Mouse (Mus musculus) forebrain, postnatal 0 days (tissue): ENCODE measurements around the gene Cyp27a1. TPM values are rescaled to one million over a fixed set of nuclear protein-coding genes. Genes with fewer than 3 reads are reported as not detected.

Source experiments
- ATAC-seq: fragments of 200-750 bp; cut with Nextera tagmentation; 2 replicates; pipeline ENCODE4 v1.8.0; 2017; ENCODE audit warnings: mild to moderate bottlenecking, moderate library complexity
- DNase-seq: peaks from one replicate; pipeline ENCODE4 v3.0.0-alpha.2; 2015
- H3K27ac ChIP-seq: fragments of 300-500 bp; sonication (generic); 2 replicates; pipeline ENCODE4 v1.5.1; 2014; ENCODE audit warnings: low read depth, mild to moderate bottlenecking, antibody characterized with exemption, low read length, moderate library complexity, mixed read lengths
- H3K27me3 ChIP-seq: fragments of 300-500 bp; sonication (generic); 2 replicates; pipeline ENCODE4 v1.6.1; 2014; ENCODE audit warnings: mild to moderate bottlenecking, low read length, mixed read lengths; ENCODE audit not compliant: insufficient read depth
- H3K36me3 ChIP-seq: fragments of 300-500 bp; sonication (generic); 2 replicates; pipeline ENCODE4 v1.6.1; 2014; ENCODE audit warnings: mild to moderate bottlenecking, moderate library complexity; ENCODE audit not compliant: insufficient read depth
- H3K4me1 ChIP-seq: fragments of 300-500 bp; sonication (generic); 2 replicates; pipeline ENCODE4 v1.6.1; 2014; ENCODE audit warnings: antibody characterized with exemption; ENCODE audit not compliant: insufficient read depth
- H3K4me2 ChIP-seq: fragments of 300-500 bp; sonication (generic); 2 replicates; pipeline ENCODE4 v1.6.1; 2014; ENCODE audit warnings: low read depth, mild to moderate bottlenecking, moderate library complexity
- H3K4me3 ChIP-seq: fragments of 300-500 bp; sonication (generic); 2 replicates; pipeline ENCODE4 v1.5.1; 2014; ENCODE audit warnings: low read depth, low read length, mixed read lengths
- H3K9ac ChIP-seq: fragments of 300-500 bp; sonication (generic); 2 replicates; pipeline ENCODE4 v1.6.1; 2014; ENCODE audit warnings: mild to moderate bottlenecking
- H3K9me3 ChIP-seq: fragments of 300-500 bp; sonication (generic); 2 replicates; pipeline ENCODE4 v1.6.1; 2016; ENCODE audit warnings: low read length
- CTCF ChIP-seq: sonication (generic); IDR thresholded peaks from 2 replicates; pipeline ENCODE4 v1.5.1; 2016; ENCODE audit warnings: antibody characterized with exemption, control low read depth, low read depth
- WGBS: fragments of 180-500 bp; shearing (Covaris S2); extraction: QIAGEN DNeasy Blood & Tissue Kit; methylation state at CpG from one replicate; pipeline ENCODE4 v1.1.7; 2014; 5-methylcytosine and 5-hydroxymethylcytosine counted together
- polyA plus RNA-seq: library from polyadenylated mRNA; unstranded; fragments of >200 nt; fragmentation: Nextera tagmentation; extraction: Ambion mirVana; gene quantifications from 2 replicates; pipeline ENCODE4 v1.2.1, GENCODE M21; 2015
- total RNA-seq: library from RNA; depleted of rRNA; stranded (reverse); fragments of >200 nt; gene quantifications from 2 replicates; pipeline ENCODE4 v1.2.3, GENCODE M21; 2014

Cyp27a1 gene
- total and polyA plus RNA-seq, 2 experiments from 2014 or later: 1.6 TPM

GRCm38 (mm10) chr1:74728446-74728845 lies 15.1 kb downstream of the Cyp27a1 start:
- no peak overlapping the region for H3K4me2 ChIP-seq
- 83% methylated on average over 8 of the region's 8 CpGs for WGBS
- H3K9me3 ChIP-seq: no peaks in the 10 kb centered on the region
- H3K27me3 ChIP-seq: no peaks in the 10 kb centered on the region
- no peak for TF ChIP-seq CTCF
- H3K36me3 ChIP-seq: no peaks in the 10 kb centered on the region
- H3K27ac ChIP-seq: no peak overlapping the region
- H3K9ac ChIP-seq: no peak overlapping the region
- no peak overlapping the region for H3K4me3 ChIP-seq
- DNase-seq (no peak), ATAC-seq (no peak)
- no peaks in the 10 kb centered on the region for H3K4me1 ChIP-seq

- ATAC-seq: no peak
Measured at GRCm38 (mm10) chr1:74736977-74737376, 23.6 kb downstream of the Cyp27a1 start.

GRCm38 (mm10) chr1:74737500-74737899 lies 24.1 kb downstream of the Cyp27a1 start:
- no peaks in the 10 kb centered on the region for H3K36me3 ChIP-seq
- no peak overlapping the region for H3K27ac ChIP-seq
- H3K9me3 ChIP-seq: no peaks in the 10 kb centered on the region
- no peak for DNase-seq
- no peak overlapping the region for H3K9ac ChIP-seq
- TF ChIP-seq CTCF: no peak
- 86% methylated on average over 7 of the region's 7 CpGs for WGBS
- no peaks in the 10 kb centered on the region for H3K4me1 ChIP-seq
- H3K27me3 ChIP-seq: no peaks in the 10 kb centered on the region
- no peak overlapping the region for H3K4me3 ChIP-seq
- H3K4me2 ChIP-seq: no peak overlapping the region
- no peak for ATAC-seq

More at GRCm38 (mm10) chr1:74736977-74737376, 23.6 kb downstream of the Cyp27a1 start:
- H3K36me3 ChIP-seq: no peaks in the 10 kb centered on the region
- H3K9me3 ChIP-seq: no peaks in the 10 kb centered on the region
- DNase-seq: no peak
- H3K4me3 ChIP-seq: no peak overlapping the region
- no peaks in the 10 kb centered on the region for H3K4me1 ChIP-seq
- TF ChIP-seq CTCF: no peak
- no peak overlapping the region for H3K4me2 ChIP-seq
- H3K27ac ChIP-seq: no peak overlapping the region
- H3K27me3 ChIP-seq: no peaks in the 10 kb centered on the region
- H3K9ac ChIP-seq: no peak overlapping the region
- 93% methylated on average over 12 of the region's 12 CpGs for WGBS

GRCm38 (mm10) chr1:74740846-74741245 lies 27.5 kb downstream of the Cyp27a1 start:
- Histone ChIP-seq H3K9me3 (no peaks in the 10 kb centered on the region), H3K4me3 (no peak overlapping the region), H3K4me1 (no peaks in the 10 kb centered on the region), H3K9ac (no peak overlapping the region), H3K27ac (no peak overlapping the region), H3K4me2 (no peak overlapping the region), H3K36me3 (no peaks in the 10 kb centered on the region), H3K27me3 (no peaks in the 10 kb centered on the region)
- ATAC-seq: no peak
- WGBS: 80% methylated on average over 7 of the region's 7 CpGs
- no peak for DNase-seq
- TF ChIP-seq CTCF: no peak

- peaks cover 11% of the 10 kb centered on the region for H3K27me3 ChIP-seq
- TF ChIP-seq CTCF: no peak
- 78% methylated on average over 5 of the region's 5 CpGs for WGBS
- H3K4me2 ChIP-seq: no peak overlapping the region
- no peak overlapping the region for H3K9ac ChIP-seq
- ATAC-seq: no peak
- H3K36me3 ChIP-seq: no peaks in the 10 kb centered on the region
- H3K4me3 ChIP-seq: no peak overlapping the region
- H3K4me1 ChIP-seq: no peaks in the 10 kb centered on the region
- H3K27ac ChIP-seq: no peak overlapping the region
- no peaks in the 10 kb centered on the region for H3K9me3 ChIP-seq
- DNase-seq: no peak
Measured at GRCm38 (mm10) chr1:74747335-74747734, 34.0 kb downstream of the Cyp27a1 start.

- H3K27ac ChIP-seq: no peak within 1 kb of the TSS
- peak within 1 kb of the TSS; percentile 17; the same call in 1 of the 2 replicates for H3K4me2 ChIP-seq
- peaks cover 11% of the 10 kb centered on the region for H3K27me3 ChIP-seq
- ATAC-seq (peak; percentile 38; the same call in 1 of the 2 replicates), DNase-seq (no peak)
- H3K36me3 ChIP-seq: no peaks in the 10 kb centered on the region
- H3K9ac ChIP-seq: no peak within 1 kb of the TSS
- WGBS: 8% methylated on average over 30 of the region's 30 CpGs
- H3K4me1 ChIP-seq: no peaks in the 10 kb centered on the region
- no peak within 1 kb of the TSS for H3K4me3 ChIP-seq
- TF ChIP-seq CTCF: peak; percentile 56
- H3K9me3 ChIP-seq: no peaks in the 10 kb centered on the region
Measured at GRCm38 (mm10) chr1:74748643-74749271, 35.4 kb downstream of the Cyp27a1 start, which contains the start of gene Prkag3. Prkag3 (minus strand) TSS chr1:74749221.

GRCm38 (mm10) chr1:74749301-74749700 lies 35.9 kb downstream of the Cyp27a1 start:
- no peak overlapping the region for H3K4me2 ChIP-seq
- no peak overlapping the region for H3K4me3 ChIP-seq
- no peak overlapping the region for H3K27ac ChIP-seq
- peaks cover 11% of the 10 kb centered on the region for H3K27me3 ChIP-seq
- DNase-seq (no peak), ATAC-seq (no peak)
- no peak overlapping the region for H3K9ac ChIP-seq
- no peaks in the 10 kb centered on the region for H3K4me1 ChIP-seq
- H3K9me3 ChIP-seq: no peaks in the 10 kb centered on the region
- 75% methylated on average over 7 of the region's 7 CpGs for WGBS
- no peak for TF ChIP-seq CTCF
- H3K36me3 ChIP-seq: no peaks in the 10 kb centered on the region
